Mouse (Mus musculus): Measurements from ENCODE around the gene Eva1b.

DNA sequence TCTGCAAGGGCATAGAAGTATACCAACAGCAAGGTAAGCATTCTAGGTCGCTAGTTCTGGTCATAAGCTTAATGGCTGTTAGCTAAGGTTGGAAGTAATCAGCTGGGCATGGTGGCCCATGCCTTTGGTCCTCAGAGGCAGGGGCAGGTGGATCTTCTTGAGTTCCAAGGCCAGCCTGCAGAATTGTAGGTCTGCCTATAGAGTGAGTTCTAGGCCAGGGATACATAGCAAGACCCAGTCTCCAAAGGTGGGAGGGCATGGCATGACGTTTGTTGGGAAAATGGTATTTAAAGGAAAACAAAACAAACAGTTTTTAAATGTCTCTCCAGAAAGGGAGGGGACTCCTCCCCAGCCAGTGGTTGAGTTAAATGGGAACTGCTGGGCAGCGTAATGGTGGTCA is 46.8 kb upstream of the Eva1b start:
- no peak for TF ChIP-seq CTCF (conservative IDR thresholded peaks at IDR 0.05; ENCODE audit: low read length)
- no peak for TF ChIP-seq NANOG (IDR thresholded peaks at IDR 0.05; ENCODE audit: borderline replicate concordance, low read length)
